Comparison of ENCODE assay signal across 12 mouse cellular contexts in genomic region chrX:11825948-11826347, GRCm38 (mm10).
"Had no signal": no experiment of that assay in that cellular context is flagged by ENCODE, and none has a peak within 500 bp of the region (broad histone marks: within the 10 kb centered on the region; RNA-seq: fewer than 3 reads in every experiment).

No protein-coding gene starts in this region.

- ATAC-seq: liver, embryonic 12.5 days; liver, postnatal 0 days; lung, postnatal 0 days had no signal

- DNase-seq: left cerebral cortex, postnatal 4 days; liver; liver, embryonic 13.5 days; liver, postnatal 0 days; lung, adult 18-20 months; lung, adult 2 months; lung, postnatal 10 days; lung, postnatal 14 days; lung, postnatal 36 days; lung, postnatal 4 days had no signal
